Mouse (Mus musculus) frontal cortex, postnatal 14 days (tissue): ENCODE data around the gene Bst1.

ENCODE experiments used
- DNase-seq, 2 experiments: peaks; one replicate each; pipeline ENCODE4 v3.0.0; 2022; ENCODE audit warnings: low spot score in 2 of 2

The Bst1 gene

GRCm38 (mm10) chr5:43818695-43819094, at the start of gene Bst1:
Gene Bst1 (plus strand): TSS chr5:43818885.
- DNase-seq: no peak

GRCm38 (mm10) chr5:43770618-43771354, 47.9 kb upstream of the Bst1 start:
- no peak for DNase-seq

GRCm38 (mm10) chr5:43771555-43771954, 47.1 kb upstream of the Bst1 start:
- no peak for DNase-seq

GRCm38 (mm10) chr5:43776407-43776806, 42.3 kb upstream of the Bst1 start:
- DNase-seq: no peak

GRCm38 (mm10) chr5:43776993-43777392, 41.7 kb upstream of the Bst1 start:
- no peak for DNase-seq

GRCm38 (mm10) chr5:43778583-43778982, 40.1 kb upstream of the Bst1 start:
- DNase-seq: no peak

- DNase-seq: peak; percentile 10 to 13
These were observed 37.2 kb upstream of the Bst1 start for GRCm38 (mm10) chr5:43781423-43781976.

GRCm38 (mm10) chr5:43781977-43782930, 36.4 kb upstream of the Bst1 start:
- DNase-seq: peak; percentile 64 to 69

GRCm38 (mm10) chr5:43783996-43784395, 34.7 kb upstream of the Bst1 start:
- DNase-seq: no peak

- no peak for DNase-seq
These were observed 32.1 kb upstream of the Bst1 start for GRCm38 (mm10) chr5:43786607-43787006.

GRCm38 (mm10) chr5:43787976-43788752, 30.5 kb upstream of the Bst1 start:
- DNase-seq: no peak

- no peak for DNase-seq
These were observed 26.3 kb upstream of the Bst1 start for GRCm38 (mm10) chr5:43792354-43792753.

GRCm38 (mm10) chr5:43799530-43799929, 19.2 kb upstream of the Bst1 start:
- DNase-seq: no peak

GRCm38 (mm10) chr5:43800700-43801099, 18.0 kb upstream of the Bst1 start:
- DNase-seq: no peak

- DNase-seq: no peak
These were observed 17.4 kb upstream of the Bst1 start for GRCm38 (mm10) chr5:43801253-43801652.

- DNase-seq: no peak
These were observed 16.9 kb upstream of the Bst1 start for GRCm38 (mm10) chr5:43801798-43802197.

GRCm38 (mm10) chr5:43805401-43805800, 13.3 kb upstream of the Bst1 start:
- no peak for DNase-seq

- no peak for DNase-seq
These were observed 12.3 kb upstream of the Bst1 start for GRCm38 (mm10) chr5:43806340-43806739.

- DNase-seq: no peak
These were observed 11.8 kb upstream of the Bst1 start for GRCm38 (mm10) chr5:43806914-43807313.

- peak; percentile 74 for DNase-seq
These were observed 10.7 kb upstream of the Bst1 start for GRCm38 (mm10) chr5:43807744-43808696.
